Mouse (Mus musculus): ENCODE measurements around the gene Srpk2. TPM values are rescaled to one million over a fixed set of nuclear protein-coding genes. Genes with fewer than 3 reads are reported as not detected.
"Not testable (repeated sequence)": the region's sequence is repeated elsewhere in the genome, so short reads cannot be mapped to it uniquely, and the experiment has no call there.

Gene Srpk2
- 48.0 and 50.1 TPM in 2 replicates for polyA plus RNA-seq (2016; fragmentation: Nextera tagmentation; extraction: Ambion mirVana)

- no peak within 1 kb of the TSS for H3K27ac ChIP-seq (ENCODE audit: poor library complexity, severe bottlenecking)
- H3K4me3 ChIP-seq: no peak within 1 kb of the TSS
- ATAC-seq (ENCODE audit: insufficient number of reproducible peaks, low FRiP score): no peak
- no peaks in the 10 kb centered on the region for H3K9me3 ChIP-seq (replicated peaks)
- H3K4me2 ChIP-seq: no peak within 1 kb of the TSS
- no peaks in the 10 kb centered on the region for H3K27me3 ChIP-seq (replicated peaks)
- H3K4me1 ChIP-seq (replicated peaks): no peaks in the 10 kb centered on the region
- no peaks in the 10 kb centered on the region for H3K36me3 ChIP-seq
- no peak within 1 kb of the TSS for H3K9ac ChIP-seq
- 66% methylated on average over 1 of the region's 1 CpGs for WGBS
Measured at GRCm38 (mm10) chr5:23684517-23684916, at the start of gene Srpk2. TSS of gene Srpk2 (minus strand) at chr5:23684617.

- Histone ChIP-seq H3K36me3 (no peaks in the 10 kb centered on the region), H3K9me3 (replicated peaks) (peaks cover 7% of the 10 kb centered on the region), H3K4me1 (replicated peaks) (no peaks in the 10 kb centered on the region), H3K27ac (ENCODE audit: poor library complexity, severe bottlenecking) (no peak overlapping the region), H3K27me3 (replicated peaks) (no peaks in the 10 kb centered on the region), H3K9ac (no peak overlapping the region), H3K4me2 (no peak overlapping the region), H3K4me3 (no peak overlapping the region)
- 92% methylated on average over 2 of the region's 2 CpGs for WGBS
- ATAC-seq (ENCODE audit: insufficient number of reproducible peaks, low FRiP score): no peak
Measured at GRCm38 (mm10) chr5:23721956-23722355, 37.5 kb upstream of the Srpk2 start.

- H3K27ac ChIP-seq (ENCODE audit: poor library complexity, severe bottlenecking): no peak overlapping the region
- no peak overlapping the region for H3K4me2 ChIP-seq
- no peaks in the 10 kb centered on the region for H3K36me3 ChIP-seq
- no peak overlapping the region for H3K9ac ChIP-seq
- H3K9me3 ChIP-seq (replicated peaks): no peaks in the 10 kb centered on the region
- H3K4me1 ChIP-seq (replicated peaks): no peaks in the 10 kb centered on the region
- 82% methylated on average over 4 of the region's 4 CpGs for WGBS
- no peak for ATAC-seq (ENCODE audit: insufficient number of reproducible peaks, low FRiP score)
- no peak overlapping the region for H3K4me3 ChIP-seq
- H3K27me3 ChIP-seq (replicated peaks): no peaks in the 10 kb centered on the region
Measured at GRCm38 (mm10) chr5:23718881-23719328, 34.5 kb upstream of the Srpk2 start.

GRCm38 (mm10) chr5:23718182-23718534 lies 33.7 kb upstream of the Srpk2 start:
- Histone ChIP-seq H3K36me3 (no peaks in the 10 kb centered on the region), H3K27ac (ENCODE audit: poor library complexity, severe bottlenecking) (no peak overlapping the region), H3K4me3 (no peak overlapping the region), H3K9me3 (replicated peaks) (no peaks in the 10 kb centered on the region), H3K4me2 (no peak overlapping the region), H3K4me1 (replicated peaks) (0 out of 2 replicates have a peak, but pooled peaks cover under 1% of the 10 kb centered on the region), H3K27me3 (replicated peaks) (no peaks in the 10 kb centered on the region), H3K9ac (no peak overlapping the region)
- 46% methylated on average over 1 of the region's 1 CpGs for WGBS
- no peak for ATAC-seq (ENCODE audit: insufficient number of reproducible peaks, low FRiP score)

- H3K9ac ChIP-seq: no peak overlapping the region
- H3K9me3 ChIP-seq (replicated peaks): no peaks in the 10 kb centered on the region
- 62% methylated on average over 3 of the region's 3 CpGs for WGBS
- H3K27ac ChIP-seq (ENCODE audit: poor library complexity, severe bottlenecking): no peak overlapping the region
- no peaks in the 10 kb centered on the region for H3K27me3 ChIP-seq (replicated peaks)
- H3K4me2 ChIP-seq: no peak overlapping the region
- no peak for ATAC-seq (ENCODE audit: insufficient number of reproducible peaks, low FRiP score)
- no peak overlapping the region for H3K4me3 ChIP-seq
- H3K36me3 ChIP-seq: no peaks in the 10 kb centered on the region
- 0 out of 2 replicates have a peak, but pooled peaks cover 5% of the 10 kb centered on the region for H3K4me1 ChIP-seq (replicated peaks)
Measured at GRCm38 (mm10) chr5:23717469-23718181, 33.2 kb upstream of the Srpk2 start.

GRCm38 (mm10) chr5:23713401-23714335 lies 29.3 kb upstream of the Srpk2 start:
- peaks cover 5% of the 10 kb centered on the region; the same call in 1 of the 2 replicates for H3K4me1 ChIP-seq (replicated peaks)
- peaks cover 10% of the 10 kb centered on the region for H3K9me3 ChIP-seq (replicated peaks)
- 85% methylated on average over 8 of the region's 8 CpGs for WGBS
- no peak overlapping the region for H3K27ac ChIP-seq (ENCODE audit: poor library complexity, severe bottlenecking)
- peaks cover 22% of the 10 kb centered on the region for H3K36me3 ChIP-seq
- ATAC-seq (ENCODE audit: insufficient number of reproducible peaks, low FRiP score): no peak
- no peak overlapping the region for H3K4me3 ChIP-seq
- H3K9ac ChIP-seq: no peak overlapping the region
- no peaks in the 10 kb centered on the region for H3K27me3 ChIP-seq (replicated peaks)
- peak overlapping the region; percentile 76; the same call in 1 of the 2 replicates for H3K4me2 ChIP-seq

- Histone ChIP-seq H3K4me1 (replicated peaks) (peaks cover 5% of the 10 kb centered on the region; the same call in 1 of the 2 replicates), H3K27ac (ENCODE audit: poor library complexity, severe bottlenecking) (peak overlapping the region; percentile 67), H3K9ac (peak overlapping the region; percentile 93), H3K4me3 (peak overlapping the region; percentile 87), H3K36me3 (peaks cover 34% of the 10 kb centered on the region), H3K4me2 (peak overlapping the region; percentile 76), H3K9me3 (replicated peaks) (peaks cover 22% of the 10 kb centered on the region), H3K27me3 (replicated peaks) (no peaks in the 10 kb centered on the region)
- ATAC-seq (ENCODE audit: insufficient number of reproducible peaks, low FRiP score): peak; percentile 97
- 4% methylated on average over 60 of the region's 60 CpGs for WGBS
Measured at GRCm38 (mm10) chr5:23712130-23713001, 27.9 kb upstream of the Srpk2 start.

- Histone ChIP-seq H3K4me2 (peak overlapping the region; percentile 76), H3K27ac (ENCODE audit: poor library complexity, severe bottlenecking) (peak overlapping the region; percentile 67), H3K36me3 (peaks cover 40% of the 10 kb centered on the region), H3K9me3 (replicated peaks) (peaks cover 29% of the 10 kb centered on the region), H3K4me3 (peak overlapping the region; percentile 87), H3K9ac (peak overlapping the region; percentile 93)
- ATAC-seq (ENCODE audit: insufficient number of reproducible peaks, low FRiP score); H3K4me1 ChIP-seq (replicated peaks); H3K27me3 ChIP-seq (replicated peaks): not testable (repeated sequence)
- WGBS: 52% methylated on average over 6 of the region's 6 CpGs
Measured at GRCm38 (mm10) chr5:23711671-23712129, 27.3 kb upstream of the Srpk2 start.

GRCm38 (mm10) chr5:23711244-23711643 lies 26.8 kb upstream of the Srpk2 start:
- WGBS: 95% methylated on average over 4 of the region's 4 CpGs
- H3K9me3 ChIP-seq (replicated peaks): peaks cover 32% of the 10 kb centered on the region
- no peaks in the 10 kb centered on the region for H3K27me3 ChIP-seq (replicated peaks)
- no peak overlapping the region for H3K27ac ChIP-seq (ENCODE audit: poor library complexity, severe bottlenecking)
- ATAC-seq (ENCODE audit: insufficient number of reproducible peaks, low FRiP score): no peak
- H3K4me2 ChIP-seq: peak overlapping the region; percentile 76; the same call in 1 of the 2 replicates
- peaks cover 45% of the 10 kb centered on the region for H3K36me3 ChIP-seq
- H3K4me1 ChIP-seq (replicated peaks): peaks cover 5% of the 10 kb centered on the region; the same call in 1 of the 2 replicates
- H3K4me3 ChIP-seq: peak overlapping the region; percentile 87; the same call in 1 of the 2 replicates
- no peak overlapping the region for H3K9ac ChIP-seq

GRCm38 (mm10) chr5:23709661-23710060 lies 25.2 kb upstream of the Srpk2 start:
- Histone ChIP-seq H3K27ac (ENCODE audit: poor library complexity, severe bottlenecking) (no peak overlapping the region), H3K4me2 (no peak overlapping the region), H3K4me1 (replicated peaks) (peaks cover 5% of the 10 kb centered on the region; the same call in 1 of the 2 replicates), H3K4me3 (no peak overlapping the region), H3K27me3 (replicated peaks) (no peaks in the 10 kb centered on the region), H3K9ac (no peak overlapping the region), H3K9me3 (replicated peaks) (peaks cover 35% of the 10 kb centered on the region), H3K36me3 (peaks cover 52% of the 10 kb centered on the region)
- ATAC-seq (ENCODE audit: insufficient number of reproducible peaks, low FRiP score): no peak
- WGBS: 98% methylated on average over 1 of the region's 1 CpGs
